Mouse (Mus musculus) lung, postnatal 0 days (tissue): ENCODE results near the gene Inka2.

ENCODE experiments used
- CTCF ChIP-seq: IDR thresholded peaks from 2 replicates; pipeline ENCODE4 v1.5.1; 2016; ENCODE audit warnings: antibody characterized with exemption, mild to moderate bottlenecking
- EP300 ChIP-seq: IDR thresholded peaks from 2 replicates; pipeline ENCODE4 v1.6.1; 2016; ENCODE audit warnings: antibody characterized with exemption, mild to moderate bottlenecking, control low read depth

DNA sequence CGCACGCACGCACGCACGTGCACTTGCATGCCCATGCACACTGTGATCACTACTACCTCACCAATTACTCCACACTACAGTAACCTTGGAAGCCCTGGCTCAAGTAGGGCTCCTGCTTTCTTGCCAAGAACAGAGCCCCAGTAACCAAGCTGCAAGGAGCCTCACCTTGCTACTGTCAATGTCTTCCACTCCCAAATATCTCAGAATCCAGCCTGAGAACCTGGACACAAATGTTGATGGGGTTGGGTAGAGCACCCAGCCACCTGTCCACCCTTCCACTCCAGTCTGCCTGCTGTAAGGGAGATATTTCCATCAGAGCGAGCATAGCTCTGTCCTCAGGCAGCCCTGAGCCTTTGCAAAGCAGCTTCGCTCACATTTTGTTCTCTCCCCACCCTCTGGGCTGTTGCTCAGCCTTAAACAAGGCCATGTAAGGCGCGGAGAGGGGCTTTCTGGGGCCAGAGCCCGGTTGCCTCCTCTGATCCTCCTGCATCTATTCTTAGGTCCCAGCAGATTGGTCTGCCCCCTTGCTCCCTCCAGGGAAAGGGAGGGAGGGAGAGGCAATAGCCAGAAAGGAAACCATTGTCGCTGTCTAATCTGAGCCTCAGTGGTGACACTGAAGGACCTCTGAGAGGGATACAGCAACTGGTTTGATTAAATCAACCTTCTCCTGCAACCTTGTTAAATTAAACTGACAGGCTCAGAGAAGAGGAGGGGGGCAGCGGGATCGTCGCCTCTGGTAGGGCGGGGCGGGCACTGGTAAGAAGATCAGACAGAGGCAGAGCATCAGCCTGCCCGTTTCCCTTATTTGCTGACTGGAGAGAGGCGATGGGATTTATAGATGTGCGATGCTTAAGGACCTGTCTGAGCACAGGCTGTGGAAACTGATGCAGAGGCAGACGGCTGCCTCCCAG is 8.7 kb upstream of the Inka2 start:
- TF ChIP-seq CTCF: no peak
- TF ChIP-seq EP300: no peak
